Mouse (Mus musculus) liver, adult (tissue): ENCODE results near the gene F12.

Source experiments
- GATA4 ChIP-seq: IDR thresholded peaks from 2 replicates; pipeline ENCODE4 v1.6.1; 2014; ENCODE audit warnings: mild to moderate bottlenecking, low read length; ENCODE audit not compliant: insufficient replicate concordance

F12 gene

GRCm38 (mm10) chr13:55426613-55427012 lies at the start of gene F12:
TSS of gene F12 (minus strand) at chr13:55426793.
- no peak for TF ChIP-seq GATA4

DNA sequence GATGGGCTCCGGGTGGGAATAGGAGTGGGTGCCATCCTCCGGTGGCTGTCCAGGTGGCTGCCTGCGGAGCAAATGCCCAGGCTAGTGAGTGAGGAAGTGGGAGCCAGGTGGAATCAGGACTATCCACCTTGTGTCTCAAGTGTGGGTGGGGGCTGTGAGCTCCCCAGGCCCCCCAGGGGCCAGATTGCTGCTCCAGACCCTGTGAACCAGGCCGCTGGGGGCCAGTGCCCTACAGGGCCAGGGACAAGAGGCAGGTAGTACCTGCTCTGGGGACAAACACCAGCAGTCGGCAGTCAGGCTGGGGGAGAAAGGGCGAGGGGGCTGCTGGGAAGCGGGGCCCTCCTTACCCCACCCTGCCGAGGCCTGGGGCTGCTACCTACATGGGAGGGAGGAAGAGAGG lies 49.7 kb upstream of the F12 start:
- TF ChIP-seq GATA4 = no peak

- TF ChIP-seq GATA4 = no peak
Observed at GRCm38 (mm10) chr13:55475750-55476149, 49.2 kb upstream of the F12 start.

GRCm38 (mm10) chr13:55474621-55475069 lies 48.1 kb upstream of the F12 start:
- no peak for TF ChIP-seq GATA4

- no peak for TF ChIP-seq GATA4
Observed at GRCm38 (mm10) chr13:55473961-55474360, 47.4 kb upstream of the F12 start.

DNA sequence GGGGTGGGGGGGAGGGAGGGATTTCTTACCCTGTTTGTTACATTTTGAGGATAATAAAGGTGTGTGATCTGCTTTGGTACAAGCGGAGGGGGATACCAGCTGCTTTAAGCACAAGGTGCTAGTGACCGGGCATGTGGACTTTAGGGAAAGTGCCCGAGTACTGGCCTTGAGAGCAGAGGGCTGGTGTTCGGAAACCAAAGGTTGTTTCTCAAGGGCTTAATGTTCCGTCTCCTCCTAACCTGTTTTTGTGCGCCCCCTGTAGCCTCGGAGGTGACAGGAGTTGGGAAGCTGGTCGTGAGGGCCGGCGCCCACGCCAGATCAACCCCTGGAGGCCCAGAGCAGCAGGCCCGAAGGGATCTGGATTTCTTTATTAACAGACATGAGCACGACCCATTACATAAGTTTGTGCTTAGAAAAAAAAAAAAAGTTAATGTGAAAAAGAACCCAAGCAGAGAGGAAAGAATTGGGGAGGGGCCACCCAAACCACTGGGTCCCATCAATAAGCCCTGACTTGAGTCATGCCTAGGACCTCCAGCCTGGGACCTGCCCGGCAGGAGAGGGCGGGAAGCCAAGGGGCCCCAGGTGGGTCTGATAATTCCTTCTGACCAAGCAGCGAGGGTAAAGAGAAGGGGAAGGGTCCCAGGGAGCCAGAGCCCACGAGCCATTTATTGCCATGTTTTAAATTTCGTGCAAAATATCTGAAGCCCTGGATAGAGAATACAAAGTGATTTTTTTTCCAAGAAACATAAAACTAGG lies 46.7 kb upstream of the F12 start:
- no peak for TF ChIP-seq GATA4

GRCm38 (mm10) chr13:55472132-55473022 lies 45.8 kb upstream of the F12 start:
- TF ChIP-seq GATA4 = no peak

GRCm38 (mm10) chr13:55471819-55472131 lies 45.2 kb upstream of the F12 start:
- TF ChIP-seq GATA4 = no peak

- TF ChIP-seq GATA4 = no peak; the same call in 1 of the 2 replicates
Observed at GRCm38 (mm10) chr13:55471156-55471818, 44.7 kb upstream of the F12 start.

DNA sequence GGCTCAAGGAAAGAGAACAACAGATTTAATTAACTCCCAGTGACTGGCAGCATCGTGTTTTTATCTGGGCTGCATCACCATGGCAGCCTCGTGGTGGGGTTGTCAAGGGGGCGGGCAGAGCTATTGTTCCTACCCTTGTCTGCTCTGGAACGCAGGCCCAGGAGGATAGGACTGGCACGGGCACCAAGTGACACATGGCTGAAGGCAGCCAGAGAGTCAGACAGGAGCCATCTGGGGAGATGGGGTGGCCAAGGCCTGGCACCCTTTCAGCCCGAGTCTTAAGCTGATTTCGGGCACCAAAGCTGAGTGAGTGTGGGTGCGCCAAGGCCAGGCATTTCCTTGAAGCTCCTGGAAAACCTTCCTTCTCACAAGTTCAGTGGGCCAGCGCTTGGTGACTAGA lies 43.8 kb upstream of the F12 start:
- no peak for TF ChIP-seq GATA4

DNA sequence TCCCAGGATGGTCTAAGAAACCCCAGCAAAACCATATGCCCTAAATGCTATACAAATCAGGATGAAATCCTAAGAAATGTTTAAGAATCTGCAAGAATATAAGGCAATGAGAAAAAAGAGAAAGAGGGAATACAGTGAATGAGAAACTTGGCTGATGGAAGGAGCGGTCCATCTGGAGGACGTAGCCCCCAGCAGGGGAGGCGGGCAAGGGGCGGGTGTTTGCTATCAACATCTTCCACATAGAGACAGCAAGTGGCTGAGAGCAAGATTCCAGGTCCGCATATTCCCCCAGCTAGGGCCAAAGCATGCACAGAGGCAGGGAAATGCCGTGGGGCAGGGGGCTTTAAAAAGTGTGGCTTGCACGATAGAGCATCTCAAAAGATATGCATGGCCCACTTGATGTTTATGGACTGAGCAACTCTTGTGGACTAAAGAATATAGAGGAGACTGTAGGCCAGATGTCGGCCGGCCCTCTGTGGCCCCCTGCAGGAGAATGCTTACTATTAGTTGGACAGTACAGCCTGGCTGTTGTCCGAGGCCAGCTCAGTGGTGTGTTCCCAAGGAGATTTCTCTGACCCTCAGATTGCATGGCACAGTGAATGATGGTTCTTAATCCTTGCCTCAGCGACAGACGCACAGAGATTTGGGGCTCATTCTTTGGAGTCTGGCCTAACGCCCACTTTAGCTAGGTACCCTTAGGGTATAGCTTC lies 42.4 kb upstream of the F12 start:
- TF ChIP-seq GATA4 = no peak

DNA sequence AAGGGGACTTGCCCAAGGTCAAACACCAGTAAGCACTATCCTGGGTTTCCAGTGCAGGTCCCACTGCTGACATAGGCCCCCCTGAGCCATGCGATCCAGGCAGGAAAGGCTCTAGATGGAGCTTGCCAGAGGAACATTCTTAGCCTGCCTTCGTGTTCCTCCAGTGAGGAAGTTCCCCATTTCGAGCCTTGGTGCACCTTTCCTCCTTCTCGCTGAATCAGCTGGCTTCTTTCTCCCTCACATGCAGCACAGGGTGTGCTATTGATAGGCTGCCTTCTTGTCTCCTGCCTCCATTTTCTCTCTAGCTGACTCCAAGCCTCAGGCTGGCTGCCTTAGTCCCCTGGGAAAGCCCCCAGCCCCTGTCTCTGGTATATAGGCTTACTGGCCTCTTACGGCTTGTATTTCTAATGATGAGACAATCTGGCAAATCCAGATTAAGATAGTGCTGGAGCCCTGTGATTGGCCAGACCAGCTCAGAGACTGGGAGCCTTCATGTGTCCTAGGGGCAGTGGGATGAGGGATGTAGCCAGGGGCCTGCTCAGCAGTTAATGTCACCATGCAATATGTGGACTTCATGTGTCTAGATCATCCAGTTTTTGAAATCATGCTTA lies 39.3 kb upstream of the F12 start:
- no peak for TF ChIP-seq GATA4

GRCm38 (mm10) chr13:55465184-55465583 lies 38.6 kb upstream of the F12 start:
- TF ChIP-seq GATA4 = no peak

- no peak for TF ChIP-seq GATA4
Observed at GRCm38 (mm10) chr13:55464027-55464884, 37.7 kb upstream of the F12 start, which contains the start of gene Prr7. TSS of gene Prr7 (plus strand) at chr13:55464267.
